Mouse (Mus musculus) kidney, adult 11 months (tissue): Measurements from ENCODE around the gene Eef1g.

Experiments used
- DNase-seq: peaks from one replicate; pipeline ENCODE4 v3.0.0; 2022

Gene Eef1g

DNA sequence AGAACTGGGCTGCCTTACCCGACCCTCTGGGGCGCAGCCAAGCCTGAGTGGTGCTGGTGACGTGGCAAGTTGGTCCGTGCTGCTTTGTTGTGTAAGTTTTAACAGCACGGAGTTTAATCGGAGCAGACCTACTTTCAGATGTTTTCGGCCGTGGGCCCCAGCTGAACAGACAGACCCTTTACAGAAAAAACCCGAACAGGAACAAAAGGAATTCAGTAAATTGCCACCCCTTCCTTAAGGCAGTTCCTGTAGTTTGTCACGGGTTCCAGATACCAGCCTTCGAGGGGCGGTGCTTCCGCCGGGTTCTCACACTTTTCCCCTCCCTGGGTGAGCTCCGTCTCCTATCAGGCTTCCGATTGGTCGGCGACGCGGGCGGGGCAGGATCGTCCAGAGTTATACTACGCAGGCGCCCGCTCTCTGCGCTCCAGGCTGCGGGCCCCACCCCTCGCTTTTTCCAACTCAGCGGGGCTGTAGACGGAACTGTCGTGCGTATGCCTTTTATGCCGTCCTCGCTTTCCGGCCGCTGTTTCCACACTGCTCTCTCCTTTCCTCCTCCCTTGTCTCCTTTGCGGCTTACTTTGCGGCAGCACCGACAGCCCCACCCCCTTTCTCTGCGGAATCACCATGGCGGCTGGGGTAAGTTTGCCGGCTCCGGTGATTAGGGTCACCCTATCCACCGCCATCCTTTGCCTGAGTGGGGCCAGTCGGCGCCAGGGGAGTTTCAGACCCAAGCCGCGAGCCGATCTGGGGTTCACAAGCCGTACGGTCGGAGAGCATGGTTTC is at the start of gene Eef1g:
Eef1g (plus strand) TSS at position 452 of the 783 bp plus-strand sequence.
- DNase-seq = peak; percentile 100

DNA sequence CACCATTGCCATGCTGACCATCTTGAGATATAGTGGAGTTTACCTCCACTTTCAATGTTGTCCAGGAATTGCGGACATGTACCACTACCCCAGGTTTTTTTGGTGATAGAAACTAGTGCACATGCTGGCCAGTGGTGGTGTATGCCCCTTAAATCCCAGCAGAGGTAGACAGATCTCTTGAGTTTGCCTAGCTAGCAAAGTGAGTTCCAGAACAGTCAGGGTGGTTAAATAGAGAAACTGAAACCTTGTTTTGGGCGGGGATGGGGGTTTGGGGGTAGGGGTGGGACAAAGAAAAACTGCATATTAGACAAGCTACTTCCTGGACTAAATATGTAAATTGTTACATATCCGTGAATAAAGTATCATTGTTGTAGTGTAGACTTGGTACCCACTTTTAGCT is 47.8 kb upstream of the Eef1g start:
- no peak for DNase-seq

DNA sequence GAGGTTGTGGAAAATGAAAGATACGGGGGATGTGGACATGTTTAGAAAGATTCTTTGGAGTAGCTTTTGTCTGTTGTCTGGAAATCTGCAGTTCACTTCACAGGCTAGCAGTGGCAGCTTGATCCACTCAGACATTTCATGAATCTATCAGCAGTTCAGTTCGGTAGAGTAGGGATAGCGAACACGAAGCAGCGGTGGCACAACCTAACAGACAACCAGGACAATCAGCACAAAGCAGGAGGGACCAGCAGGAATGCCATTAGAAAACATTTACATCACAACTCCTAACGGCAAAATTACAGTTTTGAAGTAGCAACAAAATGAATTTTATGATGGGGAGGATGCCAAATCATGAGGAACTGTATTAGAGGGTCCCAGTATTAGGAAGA is 47.2 kb upstream of the Eef1g start:
- no peak for DNase-seq

GRCm38 (mm10) chr19:8920073-8920736 is 46.6 kb upstream of the Eef1g start, which contains the start of gene B3gat3:
Gene B3gat3, plus strand, starts transcription at chr19:8920374.
- DNase-seq = peak; percentile 97

GRCm38 (mm10) chr19:8920836-8921291 is 46.0 kb upstream of the Eef1g start:
- no peak for DNase-seq

- no peak for DNase-seq
Observed at GRCm38 (mm10) chr19:8921741-8922140, 45.1 kb upstream of the Eef1g start.

DNA sequence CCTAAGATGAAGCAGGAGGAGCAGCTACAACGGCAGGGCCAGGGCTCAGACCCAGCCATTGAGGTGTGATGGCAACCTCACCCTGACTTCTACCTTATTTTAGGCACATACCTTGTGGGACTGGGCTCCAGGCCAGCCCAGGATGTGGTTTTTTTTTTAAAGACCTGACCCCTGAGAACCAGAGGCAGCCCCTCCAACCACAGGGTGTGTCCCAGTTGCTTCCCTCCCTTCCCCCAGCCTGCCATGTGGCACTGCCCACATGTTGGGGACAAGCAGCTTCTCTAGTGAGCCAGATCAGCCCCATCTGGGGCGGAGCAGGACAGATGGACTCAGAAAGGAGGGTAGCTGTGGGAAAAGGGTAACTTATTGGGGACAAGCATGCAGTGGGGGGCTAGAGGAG is 40.1 kb upstream of the Eef1g start:
- no peak for DNase-seq

DNA sequence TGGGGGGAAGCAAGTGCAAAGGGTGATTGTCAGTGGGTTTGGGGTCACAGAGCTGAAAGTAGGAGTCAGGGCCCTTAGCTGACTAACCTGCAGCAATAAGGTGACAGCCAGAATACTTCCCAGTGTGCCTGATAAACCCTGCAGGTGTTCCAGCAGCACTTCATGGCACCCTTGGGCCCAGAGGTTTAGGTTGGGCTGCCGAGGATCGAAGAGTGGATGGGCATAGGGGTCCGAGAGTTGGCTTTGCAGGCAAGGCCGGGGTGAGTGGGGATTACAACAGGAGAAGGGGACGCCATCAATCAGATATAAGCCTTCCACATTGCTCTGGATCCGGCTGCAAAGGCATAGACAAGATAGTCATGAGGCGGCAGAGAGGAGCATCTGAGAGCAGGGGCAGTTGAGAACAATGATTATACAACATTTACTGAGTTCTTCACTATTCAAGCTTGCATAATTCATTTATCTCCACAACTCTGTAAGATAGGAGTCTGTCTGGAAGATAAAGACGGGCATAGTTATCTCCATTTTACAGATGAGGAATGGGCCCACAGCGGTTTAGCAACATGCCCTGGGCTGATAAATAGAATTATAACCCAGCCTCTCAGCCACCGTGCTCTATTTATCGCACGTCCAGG is 38.8 kb upstream of the Eef1g start:
- DNase-seq = no peak

DNA sequence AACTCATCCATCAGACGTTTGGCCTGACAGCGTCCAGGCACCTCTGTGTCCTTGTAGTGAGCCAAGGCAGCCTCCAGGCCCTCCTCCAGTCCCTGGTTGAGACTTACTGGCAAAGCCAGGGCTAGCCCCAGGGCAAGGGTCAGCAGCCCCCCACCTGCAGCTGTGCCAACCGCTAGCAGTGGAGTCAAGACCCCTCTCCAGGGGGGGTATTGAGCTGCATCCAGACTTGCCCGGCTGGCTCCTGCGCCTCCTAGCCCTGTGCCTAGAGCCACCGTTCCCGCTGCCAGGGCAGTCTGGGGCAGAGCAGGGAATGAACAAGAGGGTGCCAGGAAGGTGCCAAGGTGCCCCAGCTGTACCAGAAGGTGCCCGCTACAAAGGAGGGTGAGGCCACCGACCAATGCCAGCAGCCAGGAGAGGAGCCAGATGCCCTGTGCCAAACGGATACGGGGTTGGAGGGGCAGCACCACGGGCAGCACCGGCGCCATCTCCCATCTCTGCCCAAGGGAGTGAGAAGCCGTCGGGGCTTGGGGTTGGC is 38.1 kb upstream of the Eef1g start:
- no peak for DNase-seq

DNA sequence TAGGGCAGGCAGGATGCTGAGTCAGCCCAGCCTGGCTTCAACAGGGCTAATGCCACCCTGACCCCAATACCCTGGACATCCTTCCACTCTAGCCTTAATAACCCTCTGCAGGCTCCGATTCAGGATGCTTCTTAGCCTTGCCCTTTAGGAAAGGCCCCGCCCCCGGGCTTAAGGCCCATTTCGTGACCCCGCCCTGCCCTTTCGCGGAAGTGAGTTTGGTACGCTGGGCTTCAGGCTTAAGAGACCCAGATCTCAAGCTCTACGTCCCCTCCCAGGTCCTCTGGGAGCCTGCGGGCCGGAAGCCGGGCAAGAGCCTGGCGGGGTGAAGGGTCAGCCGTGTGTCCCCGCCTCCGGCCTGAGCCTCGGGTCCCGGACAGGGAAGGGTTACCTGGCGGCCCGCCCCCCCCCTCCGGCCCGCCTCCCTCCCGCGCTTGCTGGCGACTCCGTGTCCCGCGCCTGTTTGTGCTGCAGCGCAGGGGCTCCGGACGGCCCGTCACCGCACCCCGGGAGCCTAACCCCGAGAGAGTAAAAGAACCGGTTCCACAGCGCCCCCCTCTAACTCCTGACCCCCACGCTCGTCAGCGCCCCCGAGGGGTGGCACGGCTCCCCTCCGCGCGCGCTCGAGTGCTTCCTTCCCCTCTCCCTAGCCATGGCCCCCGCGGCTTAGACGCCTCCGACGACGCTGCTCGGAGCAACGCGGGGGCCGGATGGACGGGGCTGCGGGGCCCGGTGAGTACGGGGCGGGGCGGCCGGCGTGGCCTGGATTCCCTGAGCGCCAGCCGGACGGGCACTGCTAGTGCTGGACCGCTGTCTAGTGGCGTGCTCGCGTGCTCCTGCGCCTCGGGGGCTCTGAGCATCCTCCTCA is 37.4 kb upstream of the Eef1g start, which contains the start of the genes Rom1 and Eml3:
Rom1 (minus strand) TSS at position 133 of the 865 bp plus-strand sequence.
Eml3 (plus strand) TSS at position 329 of the 865 bp plus-strand sequence.
- peak; percentile 93 for DNase-seq

GRCm38 (mm10) chr19:8930117-8930516 is 36.7 kb upstream of the Eef1g start:
- no peak for DNase-seq

DNA sequence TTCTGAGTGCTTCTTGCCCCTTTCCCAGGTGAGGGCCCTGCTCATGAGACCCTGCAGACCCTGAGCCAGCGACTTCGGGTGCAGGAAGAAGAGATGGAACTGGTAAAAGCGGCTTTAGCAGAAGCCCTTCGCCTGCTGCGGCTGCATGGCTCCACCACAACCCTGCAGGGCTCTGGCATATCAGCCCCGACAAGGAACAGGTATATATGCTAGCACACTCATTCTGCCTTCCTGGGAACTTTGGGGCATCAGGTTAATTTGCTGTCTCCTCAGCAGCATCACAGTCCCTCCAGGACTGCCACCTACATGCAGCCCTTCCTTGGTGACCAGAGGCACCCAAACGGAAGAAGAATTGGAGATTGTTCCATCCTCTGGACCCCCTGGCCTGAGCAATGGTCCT is 36.1 kb upstream of the Eef1g start:
- no peak for DNase-seq

GRCm38 (mm10) chr19:8936736-8937135 is 30.1 kb upstream of the Eef1g start:
- no peak for DNase-seq

GRCm38 (mm10) chr19:8940526-8941133 is 26.2 kb upstream of the Eef1g start:
- DNase-seq = no peak

DNA sequence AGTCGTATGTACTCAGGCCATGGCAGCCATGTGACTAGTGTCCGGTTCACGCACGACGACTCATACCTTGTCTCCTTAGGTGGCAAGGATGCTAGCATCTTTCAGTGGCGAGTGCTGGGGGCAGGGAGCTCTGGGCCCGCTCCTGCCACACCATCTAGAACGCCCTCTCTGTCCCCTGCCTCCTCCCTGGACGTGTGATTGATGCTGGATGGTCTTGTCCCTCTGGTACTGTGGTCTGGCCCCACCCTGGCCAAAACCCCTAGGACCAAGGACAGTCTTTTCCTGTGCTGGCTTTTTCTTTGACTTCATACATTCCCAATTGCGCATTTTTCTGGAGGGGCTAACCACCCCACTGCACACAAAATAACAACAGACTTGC is 25.7 kb upstream of the Eef1g start:
- no peak for DNase-seq

DNA sequence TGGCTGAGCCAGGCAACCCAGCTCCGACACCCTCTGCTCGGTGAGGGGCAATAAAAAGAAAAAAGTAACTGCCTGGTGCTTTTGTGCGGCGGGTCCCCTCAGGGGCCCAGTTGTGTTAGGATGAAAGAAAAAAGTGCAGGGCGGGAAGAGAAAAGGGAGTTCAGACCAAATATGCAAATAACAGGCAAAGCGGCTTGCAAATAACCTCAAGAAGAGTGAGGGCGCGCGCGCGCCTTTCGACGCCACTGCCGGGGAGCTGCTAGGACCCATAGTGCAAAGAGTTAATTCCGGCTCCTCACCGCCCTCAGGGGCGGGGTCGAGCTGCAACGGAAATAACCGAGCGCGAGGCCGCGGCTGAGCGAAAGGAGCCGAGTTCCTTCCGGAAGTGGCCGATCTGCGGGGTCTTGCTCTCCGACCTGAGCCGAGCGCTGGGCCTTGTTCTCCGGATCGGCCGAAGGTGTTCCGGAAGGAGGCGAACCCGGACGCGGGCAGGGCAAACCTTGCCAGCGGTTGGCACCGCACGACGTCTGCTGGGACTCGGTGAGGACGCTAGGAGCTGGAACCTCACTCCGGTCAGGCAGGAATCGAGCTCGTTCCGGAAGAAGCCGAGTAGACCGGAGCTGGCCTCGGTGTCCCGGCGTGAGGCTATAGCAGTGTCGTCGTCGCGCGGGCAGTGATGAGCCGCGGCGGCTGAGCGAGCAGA is 25.2 kb upstream of the Eef1g start, which contains the start of gene Mta2:
Mta2 (plus strand) TSS at position 361 of the 703 bp plus-strand sequence.
- DNase-seq = peak; percentile 95

GRCm38 (mm10) chr19:8942276-8942964 is 24.4 kb upstream of the Eef1g start:
- no peak for DNase-seq

- no peak for DNase-seq
Observed at GRCm38 (mm10) chr19:8943047-8943446, 23.8 kb upstream of the Eef1g start.

GRCm38 (mm10) chr19:8944062-8944461 is 22.8 kb upstream of the Eef1g start:
- no peak for DNase-seq

DNA sequence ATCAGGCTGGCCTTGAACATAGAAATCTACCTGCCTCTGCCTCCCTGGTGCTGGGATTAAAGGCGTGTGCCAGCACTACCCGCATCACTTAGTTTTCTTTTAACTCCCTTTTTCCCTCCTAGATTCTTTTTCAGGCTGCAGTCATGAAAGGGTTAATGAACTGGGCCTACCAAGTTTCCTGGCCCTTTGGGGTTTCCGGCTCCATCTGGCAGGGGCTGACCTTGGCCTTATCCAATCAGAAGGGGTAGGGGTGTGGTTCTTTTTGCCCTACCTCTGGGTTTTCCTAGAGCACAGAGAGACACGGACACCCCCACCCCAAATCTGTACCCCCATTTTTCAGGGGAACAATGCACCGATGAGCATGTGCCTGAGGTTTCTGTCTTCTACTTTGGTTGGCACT is 22.1 kb upstream of the Eef1g start:
- peak; percentile 71 for DNase-seq

- DNase-seq = no peak
Observed at GRCm38 (mm10) chr19:8945251-8945650, 21.6 kb upstream of the Eef1g start.
